Mouse (Mus musculus) heart, adult 8-10 months (tissue): ENCODE measurements around the gene Zbtb12. TPM values are rescaled to one million over a fixed set of nuclear protein-coding genes. Genes with fewer than 3 reads are reported as not detected.

Experiments
- microRNA-seq: library from miRNA; unstranded; fragments of <30 nt; microRNA quantifications from one replicate; pipeline ENCODE4 v1.2.0, GENCODE M21; 2022
- total RNA-seq, 4 experiments: library from RNA; stranded (reverse); gene quantifications; 2 replicates each; pipeline ENCODE4 v1.2.4; 2022

The Zbtb12 gene
- total RNA-seq, 4 experiments from 2014 or later, result 8.5 to 9.9 (median 9.1) TPM

Small RNA genes lying within 50 kb of the gene (microRNA-seq; reads per million reads assigned to microRNA genes)
- not detected for gene Mir6970
- gene Mir6971, result 2.5 reads per million
- gene Mir6972, result not detected

Other genes with a start within 250 kb of the Zbtb12 start
- 1 to 10 TPM in 3 of 4 experiments, under 1 TPM in 1; 0.92 to 1.4 (median 1.1) TPM for gene Prrt1, start 249.9 kb upstream of the Zbtb12 start, total RNA-seq
- 1 to 10 TPM; 6.9 to 9.7 (median 8.6) TPM for gene Fkbpl, start 234.7 kb upstream of the Zbtb12 start, total RNA-seq
- 10 to 100 TPM; 14.4 to 19.9 (median 16.0) TPM for gene Atf6b, start 232.3 kb upstream of the Zbtb12 start, total RNA-seq
- gene Tnxb, start 208.9 kb upstream of the Zbtb12 start, total RNA-seq, result 10 to 100 TPM; 22.4 to 34.3 (median 32.2) TPM
- 10 to 100 TPM; 14.3 to 71.5 (median 21.2) TPM for gene C4b, start 135.6 kb upstream of the Zbtb12 start, total RNA-seq
- gene Cyp21a1, start 74.9 kb upstream of the Zbtb12 start, total RNA-seq, result under 1 TPM in 1 of 4 experiments, not detected in 3; 0.35 TPM
- gene Stk19, start 42.5 kb upstream of the Zbtb12 start, total RNA-seq, result 10 to 100 TPM in 2 of 4 experiments, 1 to 10 TPM in 2; 8.2 to 14.6 (median 9.5) TPM
- gene Dxo, start 42.5 kb upstream of the Zbtb12 start, total RNA-seq, result 10 to 100 TPM; 10.6 to 15.9 (median 11.5) TPM
- 10 to 100 TPM; 21.8 to 29.1 (median 25.8) TPM for gene Skiv2l, start 29.3 kb upstream of the Zbtb12 start, total RNA-seq
- 10 to 100 TPM; 16.6 to 17.9 (median 16.7) TPM for gene Nelfe, start 29.1 kb upstream of the Zbtb12 start, total RNA-seq
- gene Cfb, start 17.0 kb upstream of the Zbtb12 start, total RNA-seq, result 1 to 10 TPM; 2.2 to 8.5 (median 4.5) TPM
- gene Gm20547, start 2.6 kb downstream of the Zbtb12 start, total RNA-seq, result not detected
- gene C2, start 18.8 kb downstream of the Zbtb12 start, total RNA-seq, result 1 to 10 TPM; 1.8 to 4.1 (median 3.0) TPM
- 10 to 100 TPM; 41.5 to 45.8 (median 42.4) TPM for gene Ehmt2, start 19.0 kb downstream of the Zbtb12 start, total RNA-seq
- not detected for gene Slc44a4, start 35.0 kb downstream of the Zbtb12 start, total RNA-seq
- 10 to 100 TPM; 13.0 to 16.1 (median 14.4) TPM for gene Neu1, start 51.8 kb downstream of the Zbtb12 start, total RNA-seq
- 1 to 10 TPM; 1.4 to 5.5 (median 2.6) TPM for gene Hspa1b, start 79.8 kb downstream of the Zbtb12 start, total RNA-seq
- gene Gm20481, start 90.4 kb downstream of the Zbtb12 start, total RNA-seq, result not detected
- gene Hspa1a, start 92.7 kb downstream of the Zbtb12 start, total RNA-seq, result 1 to 10 TPM; 1.8 to 7.5 (median 3.6) TPM
- gene Hspa1l, start 93.2 kb downstream of the Zbtb12 start, total RNA-seq, result 10 to 100 TPM in 2 of 4 experiments, 1 to 10 TPM in 2; 8.7 to 13.3 (median 11.0) TPM
- gene Lsm2, start 102.4 kb downstream of the Zbtb12 start, total RNA-seq, result 10 to 100 TPM; 17.5 to 21.7 (median 17.9) TPM
- gene Vars, start 121.5 kb downstream of the Zbtb12 start, total RNA-seq, result 10 to 100 TPM; 28.3 to 31.4 (median 29.3) TPM
- gene Vwa7, start 137.1 kb downstream of the Zbtb12 start, total RNA-seq, result 10 to 100 TPM; 12.0 to 18.5 (median 16.6) TPM
- not detected for gene Sapcd1, start 148.5 kb downstream of the Zbtb12 start, total RNA-seq
- under 1 TPM in 2 of 4 experiments, not detected in 2; 0.33 to 0.56 TPM for gene Msh5, start 167.3 kb downstream of the Zbtb12 start, total RNA-seq
- 10 to 100 TPM; 21.6 to 33.8 (median 30.0) TPM for gene Clic1, start 170.5 kb downstream of the Zbtb12 start, total RNA-seq
- gene Ddah2, start 179.6 kb downstream of the Zbtb12 start, total RNA-seq, result 10 to 100 TPM; 13.5 to 22.7 (median 21.5) TPM
- not detected for gene Ly6g6c, start 185.9 kb downstream of the Zbtb12 start, total RNA-seq
- 1 to 10 TPM in 1 of 4 experiments, under 1 TPM in 3; 0.34 to 1.0 (median 0.85) TPM for gene Mpig6b, start 186.7 kb downstream of the Zbtb12 start, total RNA-seq
- not detected for gene Ly6g6e, start 197.4 kb downstream of the Zbtb12 start, total RNA-seq
- gene Ly6g6d, start 198.6 kb downstream of the Zbtb12 start, total RNA-seq, result under 1 TPM in 3 of 4 experiments, not detected in 1; 0.69 to 0.95 (median 0.85) TPM
- gene Ly6g6f, start 206.1 kb downstream of the Zbtb12 start, total RNA-seq, result under 1 TPM in 1 of 4 experiments, not detected in 3; 0.24 TPM
- 10 to 100 TPM; 60.7 to 64.8 (median 62.3) TPM for gene Abhd16a, start 209.8 kb downstream of the Zbtb12 start, total RNA-seq
- not detected for gene Ly6g5c, start 228.8 kb downstream of the Zbtb12 start, total RNA-seq
- gene Ly6g5b, start 235.9 kb downstream of the Zbtb12 start, total RNA-seq, result not detected
- gene Gpank1, start 242.0 kb downstream of the Zbtb12 start, total RNA-seq, result 10 to 100 TPM in 1 of 4 experiments, 1 to 10 TPM in 3; 6.6 to 10.2 (median 8.2) TPM
- 100 to 1,000 TPM; 152 to 184 (median 155) TPM for gene Csnk2b, start 242.6 kb downstream of the Zbtb12 start, total RNA-seq
- gene D17H6S53E, start 246.9 kb downstream of the Zbtb12 start, total RNA-seq, result 10 to 100 TPM; 27.8 to 33.4 (median 30.3) TPM